Mouse (Mus musculus) megakaryocyte, adult 5-6 weeks (primary cell): ENCODE data around the gene Cyb5d1. TPM values are rescaled to one million over a fixed set of nuclear protein-coding genes. Genes with fewer than 3 reads are reported as not detected.
A peak's percentile ranks its signal among the peaks of the same experiment; 100 is the strongest.
"Not testable (repeated sequence)": the region's sequence is repeated elsewhere in the genome, so short reads cannot be mapped to it uniquely, and the experiment has no call there.

Experiments
- ATAC-seq: 2 replicates; pipeline ENCODE4 v1.8.0; 2016; ENCODE audit warnings: mild to moderate bottlenecking, inconsistent platforms; ENCODE audit not compliant: poor library complexity, severe bottlenecking
- total RNA-seq, 2 experiments: library from RNA; stranded (forward) in 1 of 2; stranded (reverse) in 1 of 2; fragments of 153-499, 151-499 nt in 1 of 2; fragments of 221-1000, 200-1000 nt in 1 of 2; gene quantifications; 2 replicates each; pipeline versions ENCODE4 v1.2.3 to v1.2.4; 2015 to 2017

Gene Cyb5d1
- total RNA-seq, 2 experiments from 2014 or later = 15.3 to 28.1 TPM

- no peak for ATAC-seq
Observed at GRCm38 (mm10) chr11:69404595-69405396, 9.4 kb upstream of the Cyb5d1 start.

GRCm38 (mm10) chr11:69403691-69404594 is 8.5 kb upstream of the Cyb5d1 start:
- ATAC-seq = no peak

GRCm38 (mm10) chr11:69401987-69402386 is 6.6 kb upstream of the Cyb5d1 start:
- no peak for ATAC-seq

- ATAC-seq = peak; percentile 91
Observed at GRCm38 (mm10) chr11:69401210-69401637, 5.8 kb upstream of the Cyb5d1 start.

- no peak for ATAC-seq
Observed at GRCm38 (mm10) chr11:69400083-69400850, 4.8 kb upstream of the Cyb5d1 start.

- no peak for ATAC-seq
Observed at GRCm38 (mm10) chr11:69399201-69400082, 4.0 kb upstream of the Cyb5d1 start.

GRCm38 (mm10) chr11:69398486-69399200 is 3.2 kb upstream of the Cyb5d1 start:
- ATAC-seq = no peak

GRCm38 (mm10) chr11:69398059-69398458 is 2.6 kb upstream of the Cyb5d1 start, which contains the start of gene Tmem88:
Gene Tmem88, minus strand, starts transcription at chr11:69398234.
- no peak for ATAC-seq

- no peak for ATAC-seq
Observed at GRCm38 (mm10) chr11:69397581-69398057, 2.2 kb upstream of the Cyb5d1 start.

GRCm38 (mm10) chr11:69396772-69397171 is 1.3 kb upstream of the Cyb5d1 start:
- ATAC-seq = no peak

GRCm38 (mm10) chr11:69395634-69396373 is 373 bp upstream of the Cyb5d1 start:
- ATAC-seq = peak; percentile 82

GRCm38 (mm10) chr11:69394591-69395167 is 752 bp downstream of the Cyb5d1 start:
- not testable (repeated sequence) for ATAC-seq

- peak; percentile 51 for ATAC-seq
Observed at GRCm38 (mm10) chr11:69390400-69391034, 4.9 kb downstream of the Cyb5d1 start.

- no peak for ATAC-seq
Observed at GRCm38 (mm10) chr11:69389531-69390399, 5.7 kb downstream of the Cyb5d1 start.

- no peak for ATAC-seq
Observed at GRCm38 (mm10) chr11:69388680-69389079, 6.8 kb downstream of the Cyb5d1 start.

GRCm38 (mm10) chr11:69386758-69387157 is 8.7 kb downstream of the Cyb5d1 start:
- no peak for ATAC-seq
